7 mouse cellular contexts compared by ENCODE assay signal in genomic region chr9:37544447-37545165, GRCm38 (mm10). TPM values are rescaled to one million over a fixed set of nuclear protein-coding genes. Genes with fewer than 3 reads are reported as not detected.
DNase-seq lines count a peak whose midpoint lies in the region; ATAC-seq and TF ChIP-seq lines count a peak whose summit lies in the region.

No protein-coding gene starts in this region.

- peak; percentile 84; the same call in 1 of the 2 replicates for TF ChIP-seq CTCF in gastrocnemius, adult 2 months (IDR thresholded peaks at IDR 0.05)
- peak; percentile 78 for TF ChIP-seq CTCF in hindbrain, postnatal 0 days (IDR thresholded peaks at IDR 0.05; ENCODE audit: low read depth)

- 2% methylated on average over 29 of the region's 29 CpGs for WGBS in hindbrain, postnatal 0 days

- peak; percentile 87 for DNase-seq in ZHBTc4 (ENCODE audit: low read depth, low spot score)
- DNase-seq in cerebellum, adult 9-10 months = peak; percentile 74
- DNase-seq in gastrocnemius, adult 2 months = peak; percentile 68
- DNase-seq in hindbrain, postnatal 0 days (ENCODE audit: low spot score) = peak; percentile 82
- peak; percentile 80 to 81 for DNase-seq in left cerebral cortex, postnatal 36 days (ENCODE audit: low spot score in 2 of 2)
- DNase-seq in right cerebral cortex, postnatal 36 days (ENCODE audit: low spot score in 2 of 2) = peak; percentile 76 to 80

- intact Hi-C loops in gastrocnemius, adult 2 months (cut with DNase I) = loop anchor here (2.0 to 5.0 kb wide), 2 partner anchors 73 to 84 kb away; no protein-coding TSS in a partner anchor
- intact Hi-C loops in left cerebral cortex, postnatal 36 days (cut with DNase I) = loop anchor here (2.0 to 5.0 kb wide), 3 partner anchors 72 to 112 kb away; partner anchors contain the start of gene Robo3

- H3K27ac ChIP-seq in gastrocnemius, adult 2 months = peak overlapping the region; percentile 60
- no peak overlapping the region for H3K27ac ChIP-seq in hindbrain, postnatal 0 days

- H3K9me3 ChIP-seq in hindbrain, postnatal 0 days (ENCODE audit: low read length) = no peaks in the 10 kb centered on the region

- 0 out of 2 replicates have a peak overlapping the region, but pooled peaks have one; percentile 21 for H3K9ac ChIP-seq in hindbrain, postnatal 0 days (replicated peaks; ENCODE audit: low read length)

- H3K36me3 ChIP-seq in hindbrain, postnatal 0 days (ENCODE audit: insufficient read depth, low read length) = no peaks in the 10 kb centered on the region

- peak overlapping the region; percentile 62 for H3K4me2 ChIP-seq in hindbrain, postnatal 0 days (ENCODE audit: low read depth, low read length)

- H3K4me1 ChIP-seq in hindbrain, postnatal 0 days (ENCODE audit: insufficient read depth, low read length) = peaks cover 8% of the 10 kb centered on the region

- ATAC-seq in hindbrain, postnatal 0 days = peak; percentile 28; the same call in 1 of the 2 replicates
- ATAC-seq in megakaryocyte progenitor cell, adult 5-6 weeks (replicated peaks; ENCODE audit: poor library complexity) = peak; percentile 78

- peaks cover 19% of the 10 kb centered on the region for H3K27me3 ChIP-seq in hindbrain, postnatal 0 days (ENCODE audit: insufficient read depth, low read length)

- peak overlapping the region; percentile 71 for H3K4me3 ChIP-seq in gastrocnemius, adult 2 months
- peak overlapping the region; percentile 31 for H3K4me3 ChIP-seq in hindbrain, postnatal 0 days (ENCODE audit: low read length)

RNA-seq across cellular contexts. Expression of gene Vsig2, which starts 5.6 kb away (rescaled TPM):
- 1 to 10 TPM; 2.6 to 3.2 TPM for total RNA-seq in gastrocnemius, adult 2 months (2021)
- 3.0 and 3.9 TPM in 2 replicates for total RNA-seq in hindbrain, postnatal 0 days (2014; rRNA removed)
- 1.3 and 1.6 TPM in 2 replicates for polyA plus RNA-seq in hindbrain, postnatal 0 days (2015; fragmentation: Nextera tagmentation; extraction: Ambion mirVana)
- 1 to 10 TPM; 1.4 to 4.1 TPM for total RNA-seq in left cerebral cortex, postnatal 36 days (2021)
- total RNA-seq in megakaryocyte progenitor cell, adult 5-6 weeks (2015) = not detected in 2 replicates
- not detected in 2 replicates for total RNA-seq in megakaryocyte progenitor cell, adult 5-6 weeks (2017)

RNA-seq across cellular contexts. Expression of gene Nrgn, which starts 8.1 kb away (rescaled TPM):
- total RNA-seq in gastrocnemius, adult 2 months (2021) = under 1 TPM; 0.23 to 0.42 TPM
- 6.0 and 8.3 TPM in 2 replicates for total RNA-seq in hindbrain, postnatal 0 days (2014; rRNA removed)
- 11.9 and 15.4 TPM in 2 replicates for polyA plus RNA-seq in hindbrain, postnatal 0 days (2015; fragmentation: Nextera tagmentation; extraction: Ambion mirVana)
- total RNA-seq in left cerebral cortex, postnatal 36 days (2021) = 1,000 to 10,000 TPM; 1,855 to 2,522 TPM
- total RNA-seq in megakaryocyte progenitor cell, adult 5-6 weeks (2015) = 4.4 and 9.6 TPM in 2 replicates
- total RNA-seq in megakaryocyte progenitor cell, adult 5-6 weeks (2017) = 0.54 and 3.5 TPM in 2 replicates

RNA-seq across cellular contexts. Expression of gene Siae, which starts 10.9 kb away (rescaled TPM):
- total RNA-seq in gastrocnemius, adult 2 months (2021) = 1 to 10 TPM; 4.1 to 4.6 TPM
- total RNA-seq in hindbrain, postnatal 0 days (2014; rRNA removed) = 9.7 and 18.7 TPM in 2 replicates
- 12.5 and 15.5 TPM in 2 replicates for polyA plus RNA-seq in hindbrain, postnatal 0 days (2015; fragmentation: Nextera tagmentation; extraction: Ambion mirVana)
- 10 to 100 TPM; 18.3 to 19.7 TPM for total RNA-seq in left cerebral cortex, postnatal 36 days (2021)
- total RNA-seq in megakaryocyte progenitor cell, adult 5-6 weeks (2015) = 13.4 and 16.9 TPM in 2 replicates
- 9.4 and 11.8 TPM in 2 replicates for total RNA-seq in megakaryocyte progenitor cell, adult 5-6 weeks (2017)

RNA-seq across cellular contexts. Expression of gene Esam, which starts 16.7 kb away (rescaled TPM):
- total RNA-seq in gastrocnemius, adult 2 months (2021) = 10 to 100 TPM; 20.5 to 29.9 TPM
- total RNA-seq in hindbrain, postnatal 0 days (2014; rRNA removed) = 34.2 and 43.7 TPM in 2 replicates
- 36.1 and 37.9 TPM in 2 replicates for polyA plus RNA-seq in hindbrain, postnatal 0 days (2015; fragmentation: Nextera tagmentation; extraction: Ambion mirVana)
- 10 to 100 TPM; 19.5 to 23.0 TPM for total RNA-seq in left cerebral cortex, postnatal 36 days (2021)
- 0.34 and 0.94 TPM in 2 replicates for total RNA-seq in megakaryocyte progenitor cell, adult 5-6 weeks (2015)
- 0.29 and 0.57 TPM in 2 replicates for total RNA-seq in megakaryocyte progenitor cell, adult 5-6 weeks (2017)

RNA-seq across cellular contexts. Expression of gene Msantd2, which starts 55.5 kb away (rescaled TPM):
- total RNA-seq in gastrocnemius, adult 2 months (2021) = 1 to 10 TPM; 4.0 to 5.1 TPM
- total RNA-seq in hindbrain, postnatal 0 days (2014; rRNA removed) = 20.0 and 34.0 TPM in 2 replicates
- polyA plus RNA-seq in hindbrain, postnatal 0 days (2015; fragmentation: Nextera tagmentation; extraction: Ambion mirVana) = 16.1 and 17.8 TPM in 2 replicates
- total RNA-seq in left cerebral cortex, postnatal 36 days (2021) = 10 to 100 TPM; 18.8 to 26.6 TPM
- 14.8 and 18.3 TPM in 2 replicates for total RNA-seq in megakaryocyte progenitor cell, adult 5-6 weeks (2015)
- total RNA-seq in megakaryocyte progenitor cell, adult 5-6 weeks (2017) = 21.9 and 40.8 TPM in 2 replicates

Comparison
In these comparisons a context has a peak if more than half of its experiments do, and no peak if none do; other contexts are left out.
1. RNA of gene Nrgn, which starts 8.1 kb away (total RNA-seq): 1,855 to 2,522 TPM in left cerebral cortex, postnatal 36 days; 0.54 to 9.6 TPM in megakaryocyte progenitor cell, adult 5-6 weeks, 6.0 to 8.3 TPM in hindbrain, postnatal 0 days and 0.23 to 0.42 TPM in gastrocnemius, adult 2 months; every median in the first group is over 100 times any median in the second.
2. Peak in every context shown above with its lines, with median percentiles within 50 percentile points of each other: DNase-seq.